Mouse (Mus musculus) kidney, adult 2 months (tissue): ENCODE data around the gene B230219D22Rik. TPM values are rescaled to one million over a fixed set of nuclear protein-coding genes. Genes with fewer than 3 reads are reported as not detected.

ENCODE experiments used
- DNase-seq: peaks from one replicate; pipeline ENCODE4 v3.0.0; 2021
- H3K27ac ChIP-seq: fragments of 200-500 bp; 2 replicates; pipeline ENCODE4 v1.5.1; 2012; ENCODE audit warnings: low read depth, low read length, control low read depth, inconsistent platforms; ENCODE audit not compliant: insufficient read depth
- H3K27me3 ChIP-seq: fragments of 200-500 bp; replicated peaks from 2 replicates; pipeline ENCODE4 v1.6.1; 2012; ENCODE audit warnings: mild to moderate bottlenecking, moderate library complexity, low read length, inconsistent platforms; ENCODE audit not compliant: control insufficient read depth, insufficient read depth
- H3K36me3 ChIP-seq: fragments of 200-500 bp; 2 replicates; pipeline ENCODE4 v1.6.1; 2012; ENCODE audit warnings: mild to moderate bottlenecking, moderate library complexity, low read length, inconsistent platforms; ENCODE audit not compliant: control insufficient read depth, insufficient read depth
- H3K4me1 ChIP-seq: fragments of 200-500 bp; 2 replicates; pipeline ENCODE4 v1.6.1; 2011; ENCODE audit warnings: low read length; ENCODE audit not compliant: control insufficient read depth, insufficient read depth
- H3K4me3 ChIP-seq: fragments of 200-500 bp; 2 replicates; pipeline ENCODE4 v1.5.1; 2011; ENCODE audit warnings: mild to moderate bottlenecking, low read depth, low read length, control low read depth; ENCODE audit not compliant: insufficient read depth
- CTCF ChIP-seq: fragments of 200-500 bp; conservative IDR thresholded peaks from 2 replicates; pipeline ENCODE4 v1.5.1; 2011; ENCODE audit warnings: low read depth, mild to moderate bottlenecking, control low read depth, low read length, moderate library complexity, mixed read lengths; ENCODE audit not compliant: insufficient read depth, insufficient read length
- POLR2A ChIP-seq: fragments of 200-500 bp; IDR thresholded peaks from one replicate; pipeline ENCODE4 v1.6.1; 2011; ENCODE audit warnings: low read depth, low read length, control low read depth
- WGBS: fragments of 180-500 bp; shearing (Covaris S2); methylation state at CpG from one replicate; pipeline ENCODE4 v1.1.7; 2018; 5-methylcytosine and 5-hydroxymethylcytosine counted together
- polyA plus RNA-seq: library from polyadenylated mRNA; depleted of rRNA; stranded (reverse); fragments of >200 nt; gene quantifications from 2 replicates; pipeline ENCODE4 v1.2.3, GENCODE M21; 2012

B230219D22Rik gene
- polyA plus RNA-seq, 1 experiment, result 32.7 TPM

- H3K4me3 ChIP-seq, result no peak overlapping the region
- no peaks in the 10 kb centered on the region for H3K27me3 ChIP-seq
- H3K36me3 ChIP-seq, result peaks cover 2% of the 10 kb centered on the region
- no peaks in the 10 kb centered on the region for H3K4me1 ChIP-seq
- no peak for DNase-seq
- no peak overlapping the region for H3K27ac ChIP-seq
- WGBS, result 79% methylated on average over 4 of the region's 4 CpGs
- TF ChIP-seq CTCF (no peak), POLR2A (no peak)
These were observed 11.4 kb downstream of the B230219D22Rik start for GRCm38 (mm10) chr13:55704301-55704700.

DNA sequence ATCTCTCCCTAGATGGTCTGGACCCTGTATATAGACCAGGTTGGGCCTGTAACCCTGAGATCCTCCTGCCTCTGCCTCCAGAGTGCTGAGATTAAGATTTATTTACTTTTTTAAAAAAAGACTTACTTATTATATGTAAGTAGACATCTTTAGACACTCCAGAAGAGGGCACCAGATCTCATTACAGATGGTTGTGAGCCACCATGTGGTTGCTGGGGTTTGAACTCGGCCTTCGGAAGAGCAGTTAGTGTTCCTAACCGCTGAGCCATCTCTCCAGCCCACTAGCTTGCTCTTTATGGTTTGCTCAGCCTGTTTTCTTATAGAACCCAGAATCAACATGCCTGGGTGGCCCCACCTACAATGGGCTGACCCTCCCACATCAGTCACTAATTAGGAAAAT, 19.9 kb downstream of the B230219D22Rik start:
- H3K27me3 ChIP-seq, result no peaks in the 10 kb centered on the region
- WGBS, result 94% methylated on average over 3 of the region's 3 CpGs
- peaks cover 3% of the 10 kb centered on the region; the same call in 1 of the 2 replicates for H3K4me1 ChIP-seq
- H3K4me3 ChIP-seq, result no peak overlapping the region
- TF ChIP-seq POLR2A, result no peak
- no peak for TF ChIP-seq CTCF
- no peak overlapping the region for H3K27ac ChIP-seq
- no peaks in the 10 kb centered on the region for H3K36me3 ChIP-seq
- DNase-seq, result no peak

DNA sequence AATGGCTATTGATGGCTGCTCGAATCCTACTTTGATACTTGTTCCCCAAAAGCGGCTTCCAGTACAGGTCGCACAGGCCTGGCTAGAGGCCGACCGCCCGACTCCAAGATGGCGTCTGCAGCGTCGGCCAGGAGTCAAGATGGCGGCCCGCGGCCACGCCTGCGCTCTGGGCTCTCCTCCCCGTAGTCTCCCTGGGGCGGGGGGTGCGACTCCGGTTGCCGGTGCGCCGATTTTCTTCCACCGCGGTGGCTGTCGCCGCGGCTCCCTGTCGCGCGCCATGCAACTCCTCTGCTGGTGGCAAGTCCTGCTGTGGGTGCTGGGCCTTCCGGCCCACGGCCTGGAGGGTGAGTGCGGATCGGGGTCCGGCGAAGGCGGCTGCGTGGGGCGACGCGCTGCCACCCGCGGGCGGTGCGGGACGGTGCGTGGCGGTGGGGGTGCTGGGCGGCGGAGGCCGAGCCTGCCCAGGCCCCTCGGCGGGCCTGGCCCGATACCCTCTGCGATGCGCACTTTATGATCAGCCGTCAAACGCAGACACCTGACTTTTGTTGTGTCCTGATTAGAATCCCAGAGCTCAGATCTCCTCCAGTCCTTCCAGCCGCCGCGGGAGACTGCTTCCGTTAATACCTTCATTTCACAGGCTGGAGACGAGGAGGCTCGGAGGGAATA, 21.7 kb downstream of the B230219D22Rik start, which contains the start of gene Txndc15:
TSS of gene Txndc15 (plus strand) at position 150 of the 666 bp plus-strand sequence.
- H3K4me1 ChIP-seq, result peaks cover 3% of the 10 kb centered on the region; the same call in 1 of the 2 replicates
- peak within 1 kb of the TSS; percentile 90 for H3K27ac ChIP-seq
- peak within 1 kb of the TSS; percentile 87 for H3K4me3 ChIP-seq
- no peaks in the 10 kb centered on the region for H3K27me3 ChIP-seq
- DNase-seq, result peak; percentile 93
- WGBS, result under 1% methylated on average over 63 of the region's 63 CpGs
- no peaks in the 10 kb centered on the region for H3K36me3 ChIP-seq
- no peak for TF ChIP-seq CTCF
- TF ChIP-seq POLR2A, result no peak

DNA sequence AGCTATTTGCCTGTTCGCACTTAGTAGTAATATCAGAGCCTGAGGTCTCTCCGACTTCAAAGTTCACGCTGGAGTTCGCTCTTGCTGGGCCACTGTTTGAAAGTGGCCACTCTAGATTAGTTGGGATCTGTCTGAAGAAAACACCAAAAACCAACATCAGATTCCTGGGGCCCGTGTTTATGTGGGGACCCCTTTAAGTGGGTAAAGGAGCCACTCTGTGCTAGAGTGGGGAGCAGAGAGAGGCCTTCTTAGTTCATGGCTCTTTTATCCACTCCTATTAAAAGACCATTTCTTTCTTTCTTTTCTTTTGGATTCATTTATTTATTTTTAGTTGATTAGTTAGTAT, 22.2 kb downstream of the B230219D22Rik start:
- no peaks in the 10 kb centered on the region for H3K27me3 ChIP-seq
- H3K4me1 ChIP-seq, result peaks cover 3% of the 10 kb centered on the region; the same call in 1 of the 2 replicates
- 2% methylated on average over 5 of the region's 5 CpGs for WGBS
- no peak for TF ChIP-seq POLR2A
- TF ChIP-seq CTCF, result no peak
- peak overlapping the region; percentile 87 for H3K4me3 ChIP-seq
- DNase-seq, result no peak
- peak overlapping the region; percentile 90 for H3K27ac ChIP-seq
- H3K36me3 ChIP-seq, result no peaks in the 10 kb centered on the region

- no peaks in the 10 kb centered on the region for H3K27me3 ChIP-seq
- 85% methylated on average over 7 of the region's 7 CpGs for WGBS
- H3K4me3 ChIP-seq, result no peak overlapping the region
- DNase-seq, result no peak
- no peaks in the 10 kb centered on the region for H3K36me3 ChIP-seq
- H3K4me1 ChIP-seq, result peaks cover 3% of the 10 kb centered on the region; the same call in 1 of the 2 replicates
- TF ChIP-seq CTCF (no peak), POLR2A (no peak)
- no peak overlapping the region for H3K27ac ChIP-seq
These were observed 23.1 kb downstream of the B230219D22Rik start for GRCm38 (mm10) chr13:55715908-55716510.

DNA sequence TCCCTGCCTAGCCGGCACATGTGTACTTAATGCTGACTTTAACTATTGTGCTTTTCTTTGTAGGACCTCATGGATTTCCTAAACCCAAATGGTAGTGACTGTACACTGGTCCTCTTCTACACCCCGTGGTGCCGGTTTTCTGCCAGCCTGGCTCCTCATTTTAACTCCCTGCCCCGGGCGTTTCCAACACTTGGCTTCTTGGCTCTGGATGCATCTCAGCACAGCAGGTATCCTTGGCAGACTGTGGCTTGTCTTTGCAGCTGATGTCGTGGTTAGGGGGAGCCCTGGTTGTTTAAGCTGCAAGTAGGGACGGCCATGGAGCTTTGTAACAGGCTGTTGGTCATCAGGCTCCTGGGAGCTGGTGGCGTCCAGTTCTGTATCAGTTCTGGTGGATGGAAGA, 28.6 kb downstream of the B230219D22Rik start:
- Histone ChIP-seq H3K4me1 (no peaks in the 10 kb centered on the region), H3K4me3 (no peak overlapping the region), H3K27ac (no peak overlapping the region), H3K27me3 (no peaks in the 10 kb centered on the region), H3K36me3 (no peaks in the 10 kb centered on the region)
- DNase-seq, result no peak
- WGBS, result 83% methylated on average over 8 of the region's 8 CpGs
- no peak for TF ChIP-seq POLR2A
- TF ChIP-seq CTCF, result no peak

DNA sequence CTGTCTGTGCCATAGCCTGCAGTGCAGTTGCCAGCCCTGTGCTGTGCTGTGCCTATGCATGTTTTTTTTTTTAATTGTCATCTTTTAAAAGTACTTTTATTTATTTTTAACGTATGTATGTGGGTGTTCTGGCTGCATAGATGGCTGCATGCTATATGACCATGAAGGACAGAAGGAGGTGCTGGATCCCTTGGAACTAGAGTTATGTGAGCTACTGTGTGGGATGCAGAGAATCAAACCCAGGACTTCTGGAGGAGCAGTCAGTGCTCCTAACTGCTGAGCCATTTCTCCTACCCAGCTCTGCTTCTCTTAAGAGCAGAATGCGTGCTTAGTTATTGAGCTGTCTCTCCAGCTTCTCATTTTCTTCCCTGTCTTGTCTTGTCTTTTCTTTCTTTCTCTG, 29.1 kb downstream of the B230219D22Rik start:
- DNase-seq, result no peak
- no peaks in the 10 kb centered on the region for H3K4me1 ChIP-seq
- no peak overlapping the region for H3K4me3 ChIP-seq
- H3K27me3 ChIP-seq, result no peaks in the 10 kb centered on the region
- H3K36me3 ChIP-seq, result no peaks in the 10 kb centered on the region
- H3K27ac ChIP-seq, result no peak overlapping the region
- 96% methylated on average over 2 of the region's 2 CpGs for WGBS
- no peak for TF ChIP-seq CTCF
- TF ChIP-seq POLR2A, result no peak
